Mouse (Mus musculus) hindbrain, embryonic 10.5 days (tissue): Measurements from ENCODE around the gene Acad11. TPM values are rescaled to one million over a fixed set of nuclear protein-coding genes. Genes with fewer than 3 reads are reported as not detected.

Experiments
- DNase-seq: peaks from one replicate; pipeline ENCODE4 v3.0.0-alpha.2; 2017; ENCODE audit warnings: low spot score
- H3K27ac ChIP-seq: fragments of 300-500 bp; sonication (generic); 2 replicates; pipeline ENCODE4 v1.5.1; 2016; ENCODE audit warnings: mild to moderate bottlenecking, moderate library complexity
- H3K27me3 ChIP-seq: fragments of 300-500 bp; sonication (generic); 2 replicates; pipeline ENCODE4 v1.6.1; 2016; ENCODE audit warnings: mild to moderate bottlenecking; ENCODE audit not compliant: poor library complexity, insufficient read depth, severe bottlenecking
- H3K36me3 ChIP-seq: fragments of 300-500 bp; sonication (generic); 2 replicates; pipeline ENCODE4 v1.6.1; 2016; ENCODE audit warnings: mild to moderate bottlenecking, moderate library complexity
- H3K4me1 ChIP-seq: fragments of 300-500 bp; sonication (generic); replicated peaks from 2 replicates; pipeline ENCODE4 v1.6.1; 2016; ENCODE audit warnings: mild to moderate bottlenecking
- H3K4me3 ChIP-seq: fragments of 300-500 bp; sonication (generic); 2 replicates; pipeline ENCODE4 v1.5.1; 2016; ENCODE audit warnings: mild to moderate bottlenecking, moderate library complexity
- H3K9me3 ChIP-seq: fragments of 300-500 bp; sonication (generic); 2 replicates; pipeline ENCODE4 v1.6.1; 2016; ENCODE audit warnings: mild to moderate bottlenecking, moderate library complexity
- WGBS: fragments of 180-500 bp; shearing (Covaris S2); methylation state at CpG from one replicate; pipeline ENCODE4 v1.1.7; 2016; 5-methylcytosine and 5-hydroxymethylcytosine counted together
- polyA plus RNA-seq: library from polyadenylated mRNA; unstranded; fragments of >200 nt; fragmentation: Nextera tagmentation; extraction: Ambion mirVana; gene quantifications from 2 replicates; pipeline ENCODE4 v1.2.1, GENCODE M21; 2016

The Acad11 gene
- 8.2 and 10.0 TPM in 2 replicates for polyA plus RNA-seq

DNA sequence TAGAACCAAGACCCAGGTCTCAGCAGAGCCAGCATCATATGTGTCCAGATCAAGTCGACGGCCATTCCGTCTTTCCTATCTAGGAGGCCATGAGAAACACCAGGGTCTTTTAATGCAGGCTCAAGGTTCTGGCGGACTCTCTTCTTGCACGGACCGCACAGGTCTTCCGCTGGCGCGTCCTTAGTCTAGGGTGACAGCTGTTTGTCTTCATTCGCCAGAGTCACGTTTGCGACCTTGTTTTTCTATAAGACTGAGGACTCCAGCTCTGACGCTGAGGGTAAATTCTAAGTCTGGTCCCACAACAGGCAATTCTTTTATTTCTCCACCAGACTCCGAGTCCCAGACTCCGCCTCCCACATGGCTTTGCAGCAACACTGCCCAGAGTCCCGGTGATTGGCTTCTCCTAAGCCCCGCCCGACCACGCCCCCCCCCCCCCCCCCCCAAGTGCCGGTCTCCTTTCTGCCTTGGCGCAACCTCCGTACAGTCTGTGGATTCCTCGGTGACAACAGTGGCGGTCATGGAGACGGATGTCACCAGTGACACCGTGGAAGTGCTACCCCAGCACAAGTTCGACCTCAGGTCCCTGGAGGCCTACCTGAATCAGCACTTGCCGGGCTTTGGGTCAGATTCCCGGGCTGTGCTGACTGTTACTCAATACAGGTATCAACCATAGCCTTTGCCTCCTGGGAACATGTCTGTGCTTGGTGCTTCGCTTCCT, at the start of gene Acad11:
Gene Acad11, plus strand, starts transcription at position 134 of the 718 bp plus-strand sequence.
- peak; percentile 89 for DNase-seq
- Histone ChIP-seq H3K4me3 (peak within 1 kb of the TSS; percentile 97), H3K9me3 (no peaks in the 10 kb centered on the region), H3K27me3 (no peaks in the 10 kb centered on the region), H3K36me3 (peaks cover 22% of the 10 kb centered on the region), H3K4me1 (peaks cover 20% of the 10 kb centered on the region), H3K27ac (peak within 1 kb of the TSS; percentile 93)
- WGBS = under 1% methylated on average over 30 of the region's 30 CpGs

- H3K27me3 ChIP-seq = no peaks in the 10 kb centered on the region
- H3K9me3 ChIP-seq = no peaks in the 10 kb centered on the region
- H3K4me1 ChIP-seq = no peaks in the 10 kb centered on the region
- no peak overlapping the region for H3K27ac ChIP-seq
- H3K4me3 ChIP-seq = no peak overlapping the region
- 77% methylated on average over 1 of the region's 1 CpGs for WGBS
- H3K36me3 ChIP-seq = peaks cover 28% of the 10 kb centered on the region
- no peak for DNase-seq
Measured at GRCm38 (mm10) chr9:104014526-104014925, 48.7 kb upstream of the Acad11 start.

DNA sequence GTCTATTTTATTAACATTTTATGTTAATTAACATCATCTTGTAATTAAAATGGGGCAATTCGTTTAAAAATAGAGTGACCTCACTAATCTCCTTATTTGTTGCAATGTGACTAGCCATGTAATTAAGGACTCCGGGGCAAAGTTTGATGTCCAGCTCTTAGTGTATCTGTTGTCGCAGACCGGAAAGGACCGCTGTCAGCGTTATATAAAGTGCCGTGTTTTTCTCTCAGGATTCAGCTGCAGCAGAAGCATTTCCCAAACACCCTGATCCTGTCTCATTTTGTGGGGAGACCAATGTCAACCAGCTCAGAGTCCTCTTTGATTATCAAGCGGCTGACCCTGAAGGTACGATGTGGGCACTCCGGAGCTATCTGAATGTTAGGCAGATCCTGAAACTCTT, 42.2 kb upstream of the Acad11 start:
- Histone ChIP-seq H3K27me3 (no peaks in the 10 kb centered on the region), H3K9me3 (no peaks in the 10 kb centered on the region), H3K4me3 (no peak overlapping the region), H3K27ac (no peak overlapping the region), H3K4me1 (no peaks in the 10 kb centered on the region), H3K36me3 (peaks cover 55% of the 10 kb centered on the region)
- WGBS = 94% methylated on average over 10 of the region's 10 CpGs
- DNase-seq = no peak

GRCm38 (mm10) chr9:104027186-104027585, 36.0 kb upstream of the Acad11 start:
- Histone ChIP-seq H3K4me3 (no peak overlapping the region), H3K27ac (no peak overlapping the region), H3K27me3 (no peaks in the 10 kb centered on the region), H3K9me3 (0 out of 2 replicates have a peak, but pooled peaks cover 5% of the 10 kb centered on the region), H3K36me3 (peaks cover 67% of the 10 kb centered on the region), H3K4me1 (no peaks in the 10 kb centered on the region)
- DNase-seq = no peak
- WGBS = 95% methylated on average over 8 of the region's 8 CpGs

DNA sequence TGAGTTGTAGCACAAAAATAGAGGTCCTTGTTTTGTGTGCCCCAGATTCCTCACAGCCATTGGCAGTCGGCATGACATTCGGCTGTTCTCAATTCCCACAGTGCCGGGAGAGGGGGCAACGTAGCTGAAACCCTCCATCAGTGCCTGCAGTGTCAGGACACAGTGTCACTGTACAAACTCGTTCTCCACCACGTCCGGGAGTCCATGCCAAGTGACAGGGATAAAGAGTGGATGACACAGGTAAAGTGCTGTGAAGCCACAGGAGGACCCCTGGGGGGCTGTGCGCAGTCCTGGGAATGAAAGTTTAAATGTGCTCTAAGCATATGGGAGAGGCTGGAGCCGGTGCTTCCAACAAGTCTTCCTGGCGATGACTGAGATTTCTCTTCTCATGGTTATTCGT, 33.3 kb upstream of the Acad11 start:
- no peak for DNase-seq
- peaks cover 53% of the 10 kb centered on the region for H3K36me3 ChIP-seq
- no peak overlapping the region for H3K27ac ChIP-seq
- no peaks in the 10 kb centered on the region for H3K4me1 ChIP-seq
- no peaks in the 10 kb centered on the region for H3K27me3 ChIP-seq
- H3K4me3 ChIP-seq = no peak overlapping the region
- 0 out of 2 replicates have a peak, but pooled peaks cover 5% of the 10 kb centered on the region for H3K9me3 ChIP-seq
- WGBS = 90% methylated on average over 11 of the region's 11 CpGs

GRCm38 (mm10) chr9:104034231-104034630, 28.9 kb upstream of the Acad11 start:
- H3K4me1 ChIP-seq = peaks cover 7% of the 10 kb centered on the region
- no peaks in the 10 kb centered on the region for H3K9me3 ChIP-seq
- no peaks in the 10 kb centered on the region for H3K27me3 ChIP-seq
- peaks cover 32% of the 10 kb centered on the region for H3K36me3 ChIP-seq
- 78% methylated on average over 8 of the region's 8 CpGs for WGBS
- H3K27ac ChIP-seq = no peak overlapping the region
- DNase-seq = no peak
- no peak overlapping the region for H3K4me3 ChIP-seq

GRCm38 (mm10) chr9:104034718-104035117, 28.5 kb upstream of the Acad11 start:
- no peak for DNase-seq
- no peak overlapping the region for H3K27ac ChIP-seq
- WGBS = 76% methylated on average over 6 of the region's 6 CpGs
- peaks cover 32% of the 10 kb centered on the region for H3K36me3 ChIP-seq
- H3K4me1 ChIP-seq = peaks cover 7% of the 10 kb centered on the region
- H3K9me3 ChIP-seq = no peaks in the 10 kb centered on the region
- H3K27me3 ChIP-seq = no peaks in the 10 kb centered on the region
- H3K4me3 ChIP-seq = no peak overlapping the region

- no peak overlapping the region for H3K4me3 ChIP-seq
- H3K4me1 ChIP-seq = peaks cover 7% of the 10 kb centered on the region
- H3K9me3 ChIP-seq = no peaks in the 10 kb centered on the region
- H3K27ac ChIP-seq = no peak overlapping the region
- peaks cover 27% of the 10 kb centered on the region for H3K36me3 ChIP-seq
- H3K27me3 ChIP-seq = no peaks in the 10 kb centered on the region
- DNase-seq = peak; percentile 86
- 45% methylated on average over 24 of the region's 24 CpGs for WGBS
Measured at GRCm38 (mm10) chr9:104035261-104036015, 27.7 kb upstream of the Acad11 start.

DNA sequence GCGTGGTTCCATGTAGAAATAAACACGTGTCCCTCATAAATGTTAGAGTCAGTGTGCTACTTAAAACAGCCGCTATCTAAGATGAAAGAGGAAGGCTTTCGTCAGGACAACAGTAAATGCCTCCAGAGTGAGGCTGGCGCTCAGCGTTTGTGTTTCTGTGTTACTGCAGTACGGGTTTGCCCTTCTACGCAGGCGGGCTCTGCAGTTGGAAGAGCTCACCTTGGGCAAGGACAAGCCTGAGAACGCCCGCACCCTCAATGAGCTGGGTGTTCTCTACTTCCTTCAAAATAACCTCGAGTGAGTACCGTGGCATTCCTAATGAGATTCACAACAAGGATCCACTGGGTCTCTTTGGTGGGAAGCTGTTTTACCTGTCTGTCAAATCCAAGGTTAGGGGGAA, 24.9 kb upstream of the Acad11 start:
- 92% methylated on average over 13 of the region's 13 CpGs for WGBS
- DNase-seq = no peak
- peaks cover 7% of the 10 kb centered on the region for H3K4me1 ChIP-seq
- H3K27ac ChIP-seq = no peak overlapping the region
- no peak overlapping the region for H3K4me3 ChIP-seq
- H3K36me3 ChIP-seq = peaks cover 27% of the 10 kb centered on the region
- H3K9me3 ChIP-seq = no peaks in the 10 kb centered on the region
- no peaks in the 10 kb centered on the region for H3K27me3 ChIP-seq

DNA sequence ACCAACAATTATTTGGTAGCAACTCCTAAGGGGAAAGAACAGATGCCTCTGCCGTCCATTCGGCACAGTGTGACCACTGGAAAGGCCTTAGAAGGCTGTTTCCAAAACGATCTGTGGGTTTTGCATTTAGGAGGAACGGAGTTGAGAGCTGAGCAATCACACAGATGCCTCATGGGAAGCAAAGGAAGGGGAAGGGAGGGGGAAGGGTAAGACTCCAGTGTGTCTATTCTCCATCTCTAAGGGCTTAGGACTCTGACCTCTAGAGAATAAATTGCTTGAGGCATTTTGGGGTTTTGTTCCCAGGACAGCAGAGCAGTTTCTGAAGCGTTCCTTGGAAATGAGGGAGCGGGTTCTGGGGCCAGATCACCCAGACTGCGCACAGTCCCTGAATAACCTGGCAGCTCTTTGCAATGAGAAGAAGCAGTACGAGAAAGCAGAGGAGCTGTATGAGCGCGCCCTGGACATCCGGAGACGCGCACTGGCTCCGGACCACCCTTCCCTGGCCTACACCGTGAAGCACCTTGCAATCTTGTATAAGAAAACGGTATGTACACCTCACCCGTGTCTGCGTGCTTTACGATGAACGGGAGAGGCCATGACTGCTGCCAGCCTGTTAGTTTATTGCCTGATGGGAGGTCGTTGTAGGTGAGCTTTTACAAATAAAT, 24.0 kb upstream of the Acad11 start:
- 91% methylated on average over 21 of the region's 21 CpGs for WGBS
- Histone ChIP-seq H3K27ac (no peak overlapping the region), H3K9me3 (no peaks in the 10 kb centered on the region), H3K36me3 (peaks cover 27% of the 10 kb centered on the region), H3K4me1 (peaks cover 7% of the 10 kb centered on the region), H3K27me3 (no peaks in the 10 kb centered on the region), H3K4me3 (no peak overlapping the region)
- no peak for DNase-seq

- 92% methylated on average over 4 of the region's 4 CpGs for WGBS
- no peak for DNase-seq
- no peaks in the 10 kb centered on the region for H3K27me3 ChIP-seq
- no peak overlapping the region for H3K4me3 ChIP-seq
- H3K36me3 ChIP-seq = peaks cover 29% of the 10 kb centered on the region
- H3K4me1 ChIP-seq = peaks cover 7% of the 10 kb centered on the region
- no peak overlapping the region for H3K27ac ChIP-seq
- no peaks in the 10 kb centered on the region for H3K9me3 ChIP-seq
Measured at GRCm38 (mm10) chr9:104039742-104040141, 23.4 kb upstream of the Acad11 start.

- Histone ChIP-seq H3K4me3 (no peak within 1 kb of the TSS), H3K9me3 (no peaks in the 10 kb centered on the region), H3K4me1 (peaks cover 3% of the 10 kb centered on the region), H3K36me3 (peaks cover 32% of the 10 kb centered on the region), H3K27me3 (no peaks in the 10 kb centered on the region), H3K27ac (no peak within 1 kb of the TSS)
- WGBS = 68% methylated on average over 2 of the region's 2 CpGs
- DNase-seq = no peak
Measured at GRCm38 (mm10) chr9:104040362-104040761, 22.8 kb upstream of the Acad11 start, which contains the start of gene Gm28305. Gene Gm28305, plus strand, starts transcription at chr9:104040662.

DNA sequence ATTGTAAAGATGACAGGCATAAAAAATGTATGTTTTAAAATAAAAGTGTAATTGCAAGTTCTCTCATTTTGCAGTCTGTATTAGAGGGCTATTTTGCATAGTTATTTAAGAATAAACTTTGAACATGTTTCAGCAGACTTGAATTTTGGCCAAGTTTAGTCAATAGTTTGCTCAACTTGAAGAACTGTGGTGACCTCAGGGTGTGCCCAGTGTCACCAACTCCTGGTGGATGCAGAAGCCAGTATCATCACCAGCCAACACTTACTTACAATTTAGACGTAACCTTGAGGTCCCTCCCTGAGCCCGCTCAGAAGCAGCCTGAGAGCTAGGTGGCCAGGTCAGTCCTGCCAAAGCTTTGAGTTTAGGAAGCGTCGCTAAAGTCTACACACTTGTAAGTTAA, 19.5 kb upstream of the Acad11 start:
- Histone ChIP-seq H3K4me3 (no peak overlapping the region), H3K36me3 (peaks cover 45% of the 10 kb centered on the region), H3K27me3 (no peaks in the 10 kb centered on the region), H3K9me3 (no peaks in the 10 kb centered on the region), H3K27ac (no peak overlapping the region), H3K4me1 (no peaks in the 10 kb centered on the region)
- no peak for DNase-seq
- WGBS = 85% methylated on average over 4 of the region's 4 CpGs
